Mouse (Mus musculus): ENCODE measurements around the gene Lrrc10b.

DNA sequence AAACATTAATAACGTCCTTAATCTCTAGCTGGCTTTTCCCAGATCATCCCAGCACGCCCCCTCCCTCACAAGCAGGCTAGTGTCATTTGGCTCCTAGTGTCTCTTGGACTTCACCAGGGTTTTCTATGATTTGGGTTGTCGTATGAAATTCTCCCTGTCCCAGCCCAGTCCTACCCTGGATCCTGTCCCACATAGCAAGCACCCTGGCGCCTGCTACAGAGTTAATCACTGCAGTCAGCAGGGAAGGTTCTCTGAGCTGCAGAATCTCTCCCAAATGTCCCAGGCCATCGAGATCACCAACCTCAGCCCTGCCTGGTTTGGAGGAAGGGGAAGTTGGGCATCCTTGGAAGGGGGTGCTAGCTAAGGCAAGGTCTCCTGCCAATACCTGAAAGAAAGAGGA, 41.8 kb downstream of the Lrrc10b start:
- TF ChIP-seq EP300 (IDR thresholded peaks at IDR 0.05; ENCODE audit: low read depth) (no peak), CTCF (IDR thresholded peaks at IDR 0.05; ENCODE audit: low read depth) (no peak)

Data from liver, postnatal 0 days (tissue).